Mouse (Mus musculus) stomach, postnatal 0 days (tissue): ENCODE measurements around the gene Hmga2.

Experiments used
- CTCF ChIP-seq: IDR thresholded peaks from 2 replicates; pipeline ENCODE4 v1.5.1; 2016; ENCODE audit warnings: antibody characterized with exemption, low read depth, mild to moderate bottlenecking, moderate library complexity
- EP300 ChIP-seq: optimal IDR thresholded peaks from 2 replicates; pipeline ENCODE3; 2016; ENCODE audit warnings: antibody characterized with exemption

DNA sequence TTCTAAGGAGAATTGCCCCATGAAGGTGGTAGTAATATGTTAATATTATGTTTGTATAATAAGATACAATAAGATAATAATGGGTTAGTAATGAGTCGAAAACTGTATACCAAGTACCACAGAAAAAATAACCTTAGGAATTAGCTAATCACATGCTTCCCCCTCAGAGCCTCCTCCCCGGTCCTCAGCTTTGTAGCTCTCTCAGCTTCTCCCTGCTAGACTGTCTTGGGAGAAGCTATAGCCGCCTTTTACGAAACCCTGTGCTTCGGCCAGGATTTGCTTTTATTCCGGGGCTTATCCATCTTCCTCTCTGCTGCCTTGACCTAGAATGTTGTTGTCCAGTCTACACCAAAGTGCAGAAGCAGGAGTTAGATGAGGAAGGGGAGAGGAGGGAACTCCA lies 130.9 kb downstream of the Hmga2 start:
- TF ChIP-seq EP300 (no peak), CTCF (no peak)
